ENCODE assay signal across 8 mouse cellular contexts in genomic region chr13:5803540-5804380, GRCm38 (mm10). TPM values are rescaled to one million over a fixed set of nuclear protein-coding genes. Genes with fewer than 3 reads are reported as not detected.
DNase-seq lines count a peak whose midpoint lies in the region; ATAC-seq and TF ChIP-seq lines count a peak whose summit lies in the region.

No protein-coding gene starts in this region.

- DNase-seq in midbrain, embryonic 11.5 days (ENCODE audit: low spot score, missing footprints): peak; percentile 84
- no peak for DNase-seq in midbrain, postnatal 0 days (ENCODE audit: low spot score)
- peak; percentile 96 for DNase-seq in kidney, adult 9 months
- no peak for DNase-seq in right cerebral cortex, postnatal 36 days (ENCODE audit: low spot score in 2 of 2)
- no peak for DNase-seq in left cerebral cortex, adult 18-20 months (ENCODE audit: low spot score in 2 of 2)

- H3K9me3 ChIP-seq in midbrain, embryonic 11.5 days (ENCODE audit: control insufficient read depth, low read length): no peaks in the 10 kb centered on the region
- H3K9me3 ChIP-seq in midbrain, postnatal 0 days (ENCODE audit: low read length): no peaks in the 10 kb centered on the region

- TF ChIP-seq POLR2A in bone marrow, adult 2 months (IDR thresholded peaks at IDR 0.05; ENCODE audit: borderline replicate concordance, control insufficient read depth, low read depth, low read length): no peak

- H3K4me2 ChIP-seq in midbrain, embryonic 11.5 days: no peak overlapping the region
- H3K4me2 ChIP-seq in midbrain, postnatal 0 days (ENCODE audit: low read depth, low read length, poor library complexity, severe bottlenecking): no peak overlapping the region

- TF ChIP-seq CTCF in midbrain, postnatal 0 days (IDR thresholded peaks at IDR 0.05): no peak
- TF ChIP-seq CTCF in bone marrow, adult 2 months (IDR thresholded peaks at IDR 0.05; ENCODE audit: control insufficient read depth, insufficient read depth, low read length): no peak

- H3K27ac ChIP-seq in midbrain, embryonic 11.5 days (ENCODE audit: low read depth, low read length): no peak overlapping the region
- no peak overlapping the region for H3K27ac ChIP-seq in midbrain, postnatal 0 days (ENCODE audit: low read depth, low read length)
- H3K27ac ChIP-seq in bone marrow, adult 2 months (ENCODE audit: control insufficient read depth, insufficient read depth, low read depth, low read length, poor library complexity): peak overlapping the region; percentile 31; the same call in 1 of the 2 replicates

- no peaks in the 10 kb centered on the region for H3K36me3 ChIP-seq in midbrain, embryonic 11.5 days (ENCODE audit: control insufficient read depth, insufficient read depth, low read length)
- H3K36me3 ChIP-seq in midbrain, postnatal 0 days (ENCODE audit: insufficient read depth, low read length): no peaks in the 10 kb centered on the region

- no peak overlapping the region for H3K4me3 ChIP-seq in midbrain, embryonic 11.5 days (ENCODE audit: low read depth, low read length)
- H3K4me3 ChIP-seq in midbrain, postnatal 0 days (ENCODE audit: low read depth, low read length): no peak overlapping the region
- no peak overlapping the region for H3K4me3 ChIP-seq in bone marrow, adult 2 months (replicated peaks; ENCODE audit: control insufficient read depth, low read depth, low read length)

- peaks cover 3% of the 10 kb centered on the region; the same call in 1 of the 2 replicates for H3K4me1 ChIP-seq in midbrain, embryonic 11.5 days (ENCODE audit: control insufficient read depth, insufficient read depth, low read length)
- no peaks in the 10 kb centered on the region for H3K4me1 ChIP-seq in midbrain, postnatal 0 days (ENCODE audit: insufficient read depth, low read length)
- peaks cover 3% of the 10 kb centered on the region for H3K4me1 ChIP-seq in bone marrow, adult 2 months (ENCODE audit: control insufficient read depth, insufficient read depth, low read length)

- H3K9ac ChIP-seq in midbrain, embryonic 11.5 days (ENCODE audit: low read length): no peak overlapping the region
- no peak overlapping the region for H3K9ac ChIP-seq in midbrain, postnatal 0 days (replicated peaks; ENCODE audit: low read length, poor library complexity, severe bottlenecking)

- peak; percentile 65 for ATAC-seq in midbrain, embryonic 11.5 days (ENCODE audit: low FRiP score)
- ATAC-seq in midbrain, postnatal 0 days (ENCODE audit: low FRiP score): no peak
- ATAC-seq in granulocyte monocyte progenitor cell, adult 5-6 weeks (replicated peaks; ENCODE audit: poor library complexity, severe bottlenecking): peak; percentile 54
- ATAC-seq in megakaryocyte, adult 5-6 weeks (ENCODE audit: poor library complexity, severe bottlenecking): peak; percentile 57

- WGBS in midbrain, embryonic 11.5 days: 18% methylated on average over 6 of the region's 6 CpGs
- WGBS in midbrain, postnatal 0 days: 16% methylated on average over 6 of the region's 6 CpGs
- WGBS in bone marrow, adult 2 months: 11% methylated on average over 6 of the region's 6 CpGs

- no peaks in the 10 kb centered on the region for H3K27me3 ChIP-seq in midbrain, embryonic 11.5 days (ENCODE audit: control insufficient read depth, insufficient read depth, low read length)
- no peaks in the 10 kb centered on the region for H3K27me3 ChIP-seq in midbrain, postnatal 0 days (ENCODE audit: insufficient read depth, low read length)

RNA-seq across cellular contexts. Expression of gene Klf6, which starts 57.5 kb away (rescaled TPM):
- polyA plus RNA-seq in midbrain, embryonic 11.5 days (2014; fragmentation: Nextera tagmentation; extraction: Ambion mirVana): 54.6 and 59.5 TPM in 2 replicates
- 63.9 and 75.1 TPM in 2 replicates for total RNA-seq in midbrain, postnatal 0 days (2014; rRNA removed)
- polyA plus RNA-seq in midbrain, postnatal 0 days (2015; fragmentation: Nextera tagmentation; extraction: Ambion mirVana): 153 and 157 TPM in 2 replicates
- 14.2 and 32.9 TPM in 2 replicates for polyA plus RNA-seq in bone marrow, adult 2 months (2011; ENCODE audit: insufficient read depth, insufficient read length, low replicate concordance, missing spikeins)
- 8.9 and 11.3 TPM in 2 replicates for total RNA-seq in granulocyte monocyte progenitor cell, adult 5-6 weeks (2014; fragmentation: Nextera tagmentation)
- 59.3 and 73.1 TPM in 2 replicates for total RNA-seq in granulocyte monocyte progenitor cell, adult 5-6 weeks (2017)
- total RNA-seq in megakaryocyte, adult 5-6 weeks (2015): 160 and 180 TPM in 2 replicates
- 192 and 198 TPM in 2 replicates for total RNA-seq in megakaryocyte, adult 5-6 weeks (2017)
- total RNA-seq in left cerebral cortex, adult 18-20 months (2021): 10 to 100 TPM; 52.9 to 58.0 TPM

Comparison
In these comparisons a context has a peak if more than half of its experiments do, and no peak if none do; other contexts are left out.
1. DNase-seq: peak in midbrain, embryonic 11.5 days (single experiment) and kidney, adult 9 months (single experiment); none in midbrain, postnatal 0 days (single experiment), right cerebral cortex, postnatal 36 days (0 of 2) and left cerebral cortex, adult 18-20 months (0 of 2).